Comparison of ENCODE assay signal across 9 mouse cellular contexts in genomic region chr4:59932505-59933281, GRCm38 (mm10). TPM values are rescaled to one million over a fixed set of nuclear protein-coding genes. Genes with fewer than 3 reads are reported as not detected.
A peak's percentile ranks its signal among the peaks of the same experiment; 100 is the strongest.
DNase-seq lines count a peak whose midpoint lies in the region; ATAC-seq and TF ChIP-seq lines count a peak whose summit lies in the region.
"Had no signal": no experiment of that assay in that cellular context is flagged by ENCODE, and none has a peak within 500 bp of the region (broad histone marks: within the 10 kb centered on the region; RNA-seq: fewer than 3 reads in every experiment).

No protein-coding gene starts in this region.

- no peak overlapping the region for H3K4me2 ChIP-seq in liver, embryonic 11.5 days
- H3K4me2 ChIP-seq in liver, embryonic 12.5 days, result no peak overlapping the region
- H3K4me2 ChIP-seq in embryonic facial prominence, embryonic 11.5 days (ENCODE audit: low read depth, low read length), result no peak overlapping the region
- H3K4me2 ChIP-seq in intestine, postnatal 0 days (replicated peaks; ENCODE audit: low read depth), result no peak overlapping the region
- no peak overlapping the region for H3K4me2 ChIP-seq in midbrain, embryonic 13.5 days (replicated peaks)
- H3K4me2 ChIP-seq: heart, embryonic 15.5 days had no signal

- no peaks in the 10 kb centered on the region for H3K27me3 ChIP-seq in liver, embryonic 11.5 days (replicated peaks; ENCODE audit: control insufficient read depth, insufficient read depth, low read length)
- H3K27me3 ChIP-seq in liver, embryonic 12.5 days (replicated peaks), result no peaks in the 10 kb centered on the region
- H3K27me3 ChIP-seq in embryonic facial prominence, embryonic 11.5 days (ENCODE audit: control insufficient read depth, insufficient read depth, low read length), result no peaks in the 10 kb centered on the region
- no peaks in the 10 kb centered on the region for H3K27me3 ChIP-seq in intestine, postnatal 0 days (replicated peaks; ENCODE audit: control insufficient read depth, insufficient read depth, low read length)
- no peaks in the 10 kb centered on the region for H3K27me3 ChIP-seq in midbrain, embryonic 13.5 days
- H3K27me3 ChIP-seq: heart, embryonic 15.5 days had no signal

- H3K27ac ChIP-seq in liver, embryonic 11.5 days (ENCODE audit: low read depth, low read length), result no peak overlapping the region
- H3K27ac ChIP-seq in liver, embryonic 12.5 days, result no peak overlapping the region
- no peak overlapping the region for H3K27ac ChIP-seq in embryonic facial prominence, embryonic 11.5 days (replicated peaks; ENCODE audit: low read depth, low read length)
- no peak overlapping the region for H3K27ac ChIP-seq in intestine, postnatal 0 days (ENCODE audit: low read depth, low read length)
- H3K27ac ChIP-seq in midbrain, embryonic 13.5 days, result no peak overlapping the region
- H3K27ac ChIP-seq: heart, embryonic 15.5 days had no signal

- no peak for DNase-seq in liver, embryonic 11.5 days (ENCODE audit: low spot score)
- DNase-seq in R1 (ENCODE audit: low read depth, low spot score), result peak; percentile 82
- peak; percentile 54 for DNase-seq in embryonic facial prominence, embryonic 11.5 days (ENCODE audit: low spot score)
- no peak for DNase-seq in ovary, adult 18-20 months (ENCODE audit: low spot score)
- no peak for DNase-seq in spleen, adult 12 weeks (ENCODE audit: low spot score)

- no peak overlapping the region for H3K9ac ChIP-seq in liver, embryonic 11.5 days (ENCODE audit: low read depth, low read length)
- H3K9ac ChIP-seq in liver, embryonic 12.5 days, result no peak overlapping the region
- H3K9ac ChIP-seq in embryonic facial prominence, embryonic 11.5 days (replicated peaks; ENCODE audit: low read length), result no peak overlapping the region
- H3K9ac ChIP-seq in intestine, postnatal 0 days (ENCODE audit: low read depth, low read length), result no peak overlapping the region
- no peak overlapping the region for H3K9ac ChIP-seq in midbrain, embryonic 13.5 days (replicated peaks)
- H3K9ac ChIP-seq: heart, embryonic 15.5 days had no signal

- ATAC-seq in liver, embryonic 11.5 days (replicated peaks; ENCODE audit: low FRiP score), result peak; percentile 54; the same call in 1 of the 2 replicates
- no peak; the same call in 1 of the 2 replicates for ATAC-seq in liver, embryonic 12.5 days
- ATAC-seq in embryonic facial prominence, embryonic 11.5 days (replicated peaks; ENCODE audit: insufficient number of reproducible peaks, low FRiP score, low TSS enrichment, low read depth), result peak; percentile 79
- peak; percentile 58 for ATAC-seq in intestine, postnatal 0 days
- ATAC-seq in midbrain, embryonic 13.5 days, result peak; percentile 91

- no peaks in the 10 kb centered on the region for H3K36me3 ChIP-seq in liver, embryonic 11.5 days (ENCODE audit: control insufficient read depth, insufficient read depth, low read length)
- H3K36me3 ChIP-seq in liver, embryonic 12.5 days, result no peaks in the 10 kb centered on the region
- H3K36me3 ChIP-seq in embryonic facial prominence, embryonic 11.5 days (replicated peaks; ENCODE audit: control insufficient read depth, insufficient read depth, low read depth, low read length), result no peaks in the 10 kb centered on the region
- H3K36me3 ChIP-seq in intestine, postnatal 0 days (ENCODE audit: control insufficient read depth, insufficient read depth), result no peaks in the 10 kb centered on the region
- H3K36me3 ChIP-seq in midbrain, embryonic 13.5 days, result no peaks in the 10 kb centered on the region
- H3K36me3 ChIP-seq: heart, embryonic 15.5 days had no signal

- H3K4me3 ChIP-seq in liver, embryonic 11.5 days (ENCODE audit: low read depth, low read length), result no peak overlapping the region
- no peak overlapping the region for H3K4me3 ChIP-seq in liver, embryonic 12.5 days
- no peak overlapping the region for H3K4me3 ChIP-seq in embryonic facial prominence, embryonic 11.5 days (ENCODE audit: low read depth, low read length)
- no peak overlapping the region for H3K4me3 ChIP-seq in intestine, postnatal 0 days (ENCODE audit: low read depth, low read length)
- no peak overlapping the region for H3K4me3 ChIP-seq in midbrain, embryonic 13.5 days (replicated peaks)
- H3K4me3 ChIP-seq: heart, embryonic 15.5 days had no signal

- no peaks in the 10 kb centered on the region for H3K9me3 ChIP-seq in liver, embryonic 11.5 days (ENCODE audit: control insufficient read depth, low read length)
- H3K9me3 ChIP-seq in liver, embryonic 12.5 days (replicated peaks), result no peaks in the 10 kb centered on the region
- H3K9me3 ChIP-seq in embryonic facial prominence, embryonic 11.5 days (replicated peaks; ENCODE audit: control insufficient read depth, low read length), result no peaks in the 10 kb centered on the region
- H3K9me3 ChIP-seq in intestine, postnatal 0 days (ENCODE audit: control insufficient read depth), result no peaks in the 10 kb centered on the region
- H3K9me3 ChIP-seq in midbrain, embryonic 13.5 days, result no peaks in the 10 kb centered on the region
- H3K9me3 ChIP-seq: heart, embryonic 15.5 days had no signal

- 48% methylated on average over 6 of the region's 6 CpGs for WGBS in liver, embryonic 11.5 days
- WGBS in liver, embryonic 12.5 days (ENCODE audit: insufficient replicate concordance), result 40% methylated on average over 6 of the region's 6 CpGs
- WGBS in embryonic facial prominence, embryonic 11.5 days, result 60% methylated on average over 6 of the region's 6 CpGs
- WGBS in intestine, postnatal 0 days, result 58% methylated on average over 6 of the region's 6 CpGs
- WGBS in midbrain, embryonic 13.5 days, result 61% methylated on average over 6 of the region's 6 CpGs

- H3K4me1 ChIP-seq in liver, embryonic 11.5 days (replicated peaks; ENCODE audit: control insufficient read depth, insufficient read depth, low read length), result no peaks in the 10 kb centered on the region
- H3K4me1 ChIP-seq in liver, embryonic 12.5 days, result no peaks in the 10 kb centered on the region
- no peaks in the 10 kb centered on the region for H3K4me1 ChIP-seq in embryonic facial prominence, embryonic 11.5 days (ENCODE audit: control insufficient read depth, insufficient read depth, low read length)
- no peaks in the 10 kb centered on the region for H3K4me1 ChIP-seq in intestine, postnatal 0 days (replicated peaks; ENCODE audit: control insufficient read depth, insufficient read depth, low read length)
- H3K4me1 ChIP-seq in midbrain, embryonic 13.5 days (replicated peaks), result no peaks in the 10 kb centered on the region
- H3K4me1 ChIP-seq: heart, embryonic 15.5 days had no signal

- TF ChIP-seq CTCF in intestine, postnatal 0 days (IDR thresholded peaks at IDR 0.05; ENCODE audit: low read depth), result peak; percentile 54

RNA-seq across cellular contexts. Expression of gene Slc46a2, which starts 17.8 kb away (rescaled TPM):
- polyA plus RNA-seq in liver, embryonic 11.5 days (2014; fragmentation: Nextera tagmentation; extraction: Ambion mirVana), result not detected in 2 replicates
- polyA plus RNA-seq in liver, embryonic 12.5 days (2016; fragmentation: Nextera tagmentation; extraction: Ambion mirVana), result not detected in 2 replicates
- not detected in 2 replicates for polyA plus RNA-seq in embryonic facial prominence, embryonic 11.5 days (2014; fragmentation: Nextera tagmentation; extraction: Ambion mirVana)
- polyA plus RNA-seq in intestine, postnatal 0 days (2015; fragmentation: Nextera tagmentation; extraction: Ambion mirVana), result not detected in 2 replicates
- 0.09 TPM in 1 of 2 replicates, not detected in the other for polyA plus RNA-seq in midbrain, embryonic 13.5 days (2015; fragmentation: Nextera tagmentation; extraction: Ambion mirVana)

RNA-seq across cellular contexts. Expression of gene Mup4, which starts 27.8 kb away (rescaled TPM):
- polyA plus RNA-seq in liver, embryonic 11.5 days (2014; fragmentation: Nextera tagmentation; extraction: Ambion mirVana), result not detected in 2 replicates
- not detected in 2 replicates for polyA plus RNA-seq in liver, embryonic 12.5 days (2016; fragmentation: Nextera tagmentation; extraction: Ambion mirVana)
- not detected in 2 replicates for polyA plus RNA-seq in embryonic facial prominence, embryonic 11.5 days (2014; fragmentation: Nextera tagmentation; extraction: Ambion mirVana)
- not detected in 2 replicates for polyA plus RNA-seq in intestine, postnatal 0 days (2015; fragmentation: Nextera tagmentation; extraction: Ambion mirVana)
- polyA plus RNA-seq in midbrain, embryonic 13.5 days (2015; fragmentation: Nextera tagmentation; extraction: Ambion mirVana), result not detected in 2 replicates
- polyA plus RNA-seq: heart, embryonic 15.5 days had no signal

RNA-seq across cellular contexts. Expression of gene Mup6, which starts 31.4 kb away (rescaled TPM):
- not detected in 2 replicates for polyA plus RNA-seq in liver, embryonic 11.5 days (2014; fragmentation: Nextera tagmentation; extraction: Ambion mirVana)
- not detected in 2 replicates for polyA plus RNA-seq in liver, embryonic 12.5 days (2016; fragmentation: Nextera tagmentation; extraction: Ambion mirVana)
- not detected in 2 replicates for polyA plus RNA-seq in embryonic facial prominence, embryonic 11.5 days (2014; fragmentation: Nextera tagmentation; extraction: Ambion mirVana)
- not detected in 2 replicates for polyA plus RNA-seq in intestine, postnatal 0 days (2015; fragmentation: Nextera tagmentation; extraction: Ambion mirVana)
- polyA plus RNA-seq in midbrain, embryonic 13.5 days (2015; fragmentation: Nextera tagmentation; extraction: Ambion mirVana), result not detected in 2 replicates
- polyA plus RNA-seq: heart, embryonic 15.5 days had no signal

Comparison
In these comparisons a context has a peak if more than half of its experiments do, and no peak if none do; other contexts are left out.
1. DNase-seq: peak in R1 (single experiment) and embryonic facial prominence, embryonic 11.5 days (single experiment); none in liver, embryonic 11.5 days (single experiment), ovary, adult 18-20 months (single experiment) and spleen, adult 12 weeks (single experiment).